Mouse (Mus musculus) lung, embryonic 15.5 days (tissue): ENCODE data around the gene Ttc28. TPM values are rescaled to one million over a fixed set of nuclear protein-coding genes. Genes with fewer than 3 reads are reported as not detected.

Experiments
- ATAC-seq: fragments of 200-750 bp; cut with Nextera tagmentation; 2 replicates; pipeline ENCODE4 v1.8.0; 2017; ENCODE audit warnings: moderate number of reproducible peaks, borderline replicate concordance; ENCODE audit not compliant: low FRiP score, low TSS enrichment; ENCODE audit errors: extremely low read depth
- H3K27ac ChIP-seq: fragments of 300-500 bp; sonication (generic); 2 replicates; pipeline ENCODE4 v1.5.1; 2015; ENCODE audit warnings: moderate library complexity, mild to moderate bottlenecking, inconsistent platforms
- H3K27me3 ChIP-seq: fragments of 300-500 bp; sonication (generic); 2 replicates; pipeline ENCODE4 v1.6.1; 2015; ENCODE audit warnings: inconsistent platforms
- H3K36me3 ChIP-seq: fragments of 300-500 bp; sonication (generic); 2 replicates; pipeline ENCODE4 v1.6.1; 2015; ENCODE audit warnings: inconsistent platforms
- H3K4me1 ChIP-seq: fragments of 300-500 bp; sonication (generic); 2 replicates; pipeline ENCODE4 v1.6.1; 2015; ENCODE audit warnings: inconsistent platforms
- H3K4me2 ChIP-seq: fragments of 300-500 bp; sonication (generic); 2 replicates; pipeline ENCODE4 v1.6.1; 2015; ENCODE audit warnings: inconsistent platforms, mild to moderate bottlenecking, moderate library complexity
- H3K4me3 ChIP-seq: fragments of 300-500 bp; sonication (generic); 2 replicates; pipeline ENCODE4 v1.5.1; 2015; ENCODE audit warnings: mild to moderate bottlenecking, inconsistent platforms
- H3K9ac ChIP-seq: fragments of 300-500 bp; sonication (generic); 2 replicates; pipeline ENCODE4 v1.6.1; 2015; ENCODE audit warnings: inconsistent platforms
- H3K9me3 ChIP-seq: fragments of 300-500 bp; sonication (generic); 2 replicates; pipeline ENCODE4 v1.6.1; 2016; ENCODE audit warnings: inconsistent platforms
- WGBS: fragments of 180-500 bp; shearing (Covaris S2); methylation state at CpG from one replicate; pipeline ENCODE4 v1.1.7; 2015; 5-methylcytosine and 5-hydroxymethylcytosine counted together
- polyA plus RNA-seq: library from polyadenylated mRNA; unstranded; fragments of >200 nt; fragmentation: Nextera tagmentation; extraction: Ambion mirVana; gene quantifications from 2 replicates; pipeline ENCODE4 v1.2.1, GENCODE M21; 2015

Gene Ttc28
- polyA plus RNA-seq, 1 experiment from 2014 or later: 9.9 TPM

- no peak overlapping the region for H3K9ac ChIP-seq
- no peaks in the 10 kb centered on the region for H3K27me3 ChIP-seq
- H3K9me3 ChIP-seq: no peaks in the 10 kb centered on the region
- no peak overlapping the region for H3K4me2 ChIP-seq
- no peak for ATAC-seq
- H3K4me3 ChIP-seq: no peak overlapping the region
- peaks cover 17% of the 10 kb centered on the region for H3K36me3 ChIP-seq
- no peak overlapping the region for H3K27ac ChIP-seq
- WGBS: 87% methylated on average over 3 of the region's 3 CpGs
- H3K4me1 ChIP-seq: no peaks in the 10 kb centered on the region
These were observed 11.0 kb downstream of the Ttc28 start for GRCm38 (mm10) chr5:110890561-110890960.

DNA sequence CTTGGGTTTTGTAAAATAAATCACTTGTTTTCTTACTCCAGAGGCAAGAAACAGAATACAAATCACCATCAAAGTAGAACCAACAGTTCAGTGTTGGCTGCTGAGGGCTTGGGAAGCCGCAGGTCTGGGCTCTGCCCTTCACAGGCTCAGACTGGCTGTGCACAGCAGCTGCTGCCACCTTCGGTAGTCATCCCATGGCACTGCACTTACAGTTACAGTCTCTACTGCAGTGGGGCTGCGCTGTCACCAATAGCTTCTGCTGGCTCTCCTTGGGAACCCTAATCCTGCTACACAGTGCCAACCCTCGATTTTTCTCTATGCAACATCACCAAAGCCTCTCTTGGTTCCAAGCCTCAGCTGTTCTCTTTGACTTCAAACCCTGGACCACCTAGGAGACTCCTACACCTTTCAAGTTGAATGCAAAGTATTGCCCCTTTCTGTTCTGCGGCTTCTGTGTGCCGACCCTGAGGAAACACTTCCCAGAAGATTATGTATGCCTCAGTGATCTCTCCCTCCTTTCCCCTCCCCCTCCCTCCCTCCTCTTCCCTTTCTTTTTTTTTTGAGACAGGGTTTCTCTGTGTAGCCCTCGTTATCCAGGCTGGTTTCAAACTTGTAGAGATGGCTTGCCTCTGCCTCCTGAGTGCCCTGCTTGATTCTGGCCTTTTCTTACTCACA is 17.6 kb downstream of the Ttc28 start:
- Histone ChIP-seq H3K27ac (no peak overlapping the region), H3K9ac (no peak overlapping the region), H3K4me2 (no peak overlapping the region), H3K36me3 (peaks cover 13% of the 10 kb centered on the region), H3K27me3 (no peaks in the 10 kb centered on the region), H3K4me3 (no peak overlapping the region), H3K4me1 (no peaks in the 10 kb centered on the region), H3K9me3 (no peaks in the 10 kb centered on the region)
- no peak for ATAC-seq
- WGBS: 60% methylated on average over 7 of the region's 7 CpGs

- ATAC-seq: no peak
- Histone ChIP-seq H3K4me3 (no peak overlapping the region), H3K27ac (no peak overlapping the region), H3K4me2 (no peak overlapping the region), H3K27me3 (no peaks in the 10 kb centered on the region), H3K36me3 (peaks cover 13% of the 10 kb centered on the region), H3K9me3 (no peaks in the 10 kb centered on the region), H3K4me1 (no peaks in the 10 kb centered on the region), H3K9ac (no peak overlapping the region)
- WGBS: 68% methylated on average over 7 of the region's 7 CpGs
These were observed 18.6 kb downstream of the Ttc28 start for GRCm38 (mm10) chr5:110898169-110898568.

GRCm38 (mm10) chr5:110898785-110899184 is 19.2 kb downstream of the Ttc28 start:
- ATAC-seq: no peak
- Histone ChIP-seq H3K4me2 (no peak overlapping the region), H3K27me3 (no peaks in the 10 kb centered on the region), H3K4me3 (no peak overlapping the region), H3K9ac (no peak overlapping the region), H3K36me3 (peaks cover 11% of the 10 kb centered on the region), H3K4me1 (no peaks in the 10 kb centered on the region), H3K9me3 (no peaks in the 10 kb centered on the region), H3K27ac (no peak overlapping the region)
- WGBS: 88% methylated on average over 4 of the region's 4 CpGs

GRCm38 (mm10) chr5:110900331-110900730 is 20.7 kb downstream of the Ttc28 start:
- no peaks in the 10 kb centered on the region for H3K4me1 ChIP-seq
- H3K27me3 ChIP-seq: no peaks in the 10 kb centered on the region
- H3K4me2 ChIP-seq: no peak overlapping the region
- 0 out of 2 replicates have a peak, but pooled peaks cover 1% of the 10 kb centered on the region for H3K36me3 ChIP-seq
- no peak for ATAC-seq
- H3K27ac ChIP-seq: no peak overlapping the region
- no peak overlapping the region for H3K4me3 ChIP-seq
- H3K9me3 ChIP-seq: no peaks in the 10 kb centered on the region
- H3K9ac ChIP-seq: no peak overlapping the region

DNA sequence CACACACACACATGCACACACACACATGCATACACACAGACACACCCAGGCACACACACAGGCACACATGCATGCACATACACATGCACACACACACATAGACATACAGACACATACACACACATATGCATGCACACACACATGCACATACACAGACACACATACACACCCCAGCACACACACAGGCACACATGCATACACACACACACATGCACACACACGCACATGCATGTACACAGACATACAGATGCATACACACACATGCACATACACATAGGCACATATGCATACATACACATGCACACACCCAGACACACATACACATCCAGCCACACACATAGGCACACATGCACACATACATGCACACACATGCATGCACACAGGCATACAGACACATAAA is 27.1 kb downstream of the Ttc28 start:
- Histone ChIP-seq H3K27me3 (no peaks in the 10 kb centered on the region), H3K4me2 (no peak overlapping the region), H3K9me3 (no peaks in the 10 kb centered on the region), H3K9ac (no peak overlapping the region), H3K27ac (no peak overlapping the region), H3K4me3 (no peak overlapping the region), H3K4me1 (peaks cover 5% of the 10 kb centered on the region; the same call in 1 of the 2 replicates), H3K36me3 (no peaks in the 10 kb centered on the region)
- 100% methylated on average over 1 of the region's 1 CpGs for WGBS
- ATAC-seq: no peak

- ATAC-seq: no peak
- Histone ChIP-seq H3K36me3 (no peaks in the 10 kb centered on the region), H3K27me3 (no peaks in the 10 kb centered on the region), H3K9me3 (no peaks in the 10 kb centered on the region), H3K27ac (no peak overlapping the region), H3K4me2 (no peak overlapping the region), H3K4me3 (no peak overlapping the region), H3K4me1 (peaks cover 7% of the 10 kb centered on the region; the same call in 1 of the 2 replicates), H3K9ac (no peak overlapping the region)
These were observed 29.3 kb downstream of the Ttc28 start for GRCm38 (mm10) chr5:110908879-110909278.

GRCm38 (mm10) chr5:110909955-110910589 is 30.5 kb downstream of the Ttc28 start:
- Histone ChIP-seq H3K4me2 (no peak overlapping the region), H3K9ac (no peak overlapping the region), H3K27ac (no peak overlapping the region), H3K27me3 (no peaks in the 10 kb centered on the region), H3K4me3 (no peak overlapping the region), H3K9me3 (no peaks in the 10 kb centered on the region), H3K36me3 (no peaks in the 10 kb centered on the region), H3K4me1 (peaks cover 7% of the 10 kb centered on the region; the same call in 1 of the 2 replicates)
- WGBS: 85% methylated on average over 4 of the region's 4 CpGs
- ATAC-seq: no peak

- H3K4me1 ChIP-seq: peaks cover 7% of the 10 kb centered on the region; the same call in 1 of the 2 replicates
- no peaks in the 10 kb centered on the region for H3K36me3 ChIP-seq
- ATAC-seq: no peak
- H3K27ac ChIP-seq: no peak overlapping the region
- no peak overlapping the region for H3K4me3 ChIP-seq
- 89% methylated on average over 11 of the region's 11 CpGs for WGBS
- no peaks in the 10 kb centered on the region for H3K27me3 ChIP-seq
- no peak overlapping the region for H3K4me2 ChIP-seq
- H3K9me3 ChIP-seq: no peaks in the 10 kb centered on the region
- no peak overlapping the region for H3K9ac ChIP-seq
These were observed 35.3 kb downstream of the Ttc28 start for GRCm38 (mm10) chr5:110914859-110915258.

DNA sequence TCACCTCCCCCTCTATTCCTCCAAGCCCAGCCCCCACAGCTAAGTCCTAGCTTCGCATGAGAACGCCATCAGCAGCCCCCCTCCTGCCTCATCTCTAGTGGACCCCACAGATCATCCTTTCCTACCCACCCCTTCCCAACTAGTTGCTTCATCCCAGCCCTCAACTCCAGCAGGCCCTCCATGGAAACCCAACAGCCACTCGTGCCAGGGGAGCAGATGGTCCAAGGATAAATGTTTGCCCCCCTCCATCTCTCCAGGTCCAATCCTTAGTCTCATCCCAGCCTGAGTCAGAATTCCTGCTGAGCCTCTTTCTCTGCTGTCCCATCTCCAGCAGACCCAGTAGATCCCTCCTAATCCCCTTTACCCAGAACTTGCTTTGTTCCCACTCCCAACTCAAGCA is 36.6 kb downstream of the Ttc28 start:
- peaks cover 7% of the 10 kb centered on the region; the same call in 1 of the 2 replicates for H3K4me1 ChIP-seq
- no peak overlapping the region for H3K9ac ChIP-seq
- H3K36me3 ChIP-seq: no peaks in the 10 kb centered on the region
- H3K4me3 ChIP-seq: no peak overlapping the region
- no peak for ATAC-seq
- no peaks in the 10 kb centered on the region for H3K9me3 ChIP-seq
- WGBS: 91% methylated on average over 3 of the region's 3 CpGs
- no peak overlapping the region for H3K27ac ChIP-seq
- no peak overlapping the region for H3K4me2 ChIP-seq
- H3K27me3 ChIP-seq: no peaks in the 10 kb centered on the region

- Histone ChIP-seq H3K4me2 (no peak overlapping the region), H3K9ac (no peak overlapping the region), H3K27ac (no peak overlapping the region), H3K27me3 (no peaks in the 10 kb centered on the region), H3K9me3 (no peaks in the 10 kb centered on the region), H3K36me3 (no peaks in the 10 kb centered on the region), H3K4me1 (no peaks in the 10 kb centered on the region), H3K4me3 (no peak overlapping the region)
- no peak for ATAC-seq
- whole genome bisulfite sequencing: 73% methylated on average over 4 of the region's 4 CpGs
These were observed 39.9 kb downstream of the Ttc28 start for GRCm38 (mm10) chr5:110919541-110919940.

DNA sequence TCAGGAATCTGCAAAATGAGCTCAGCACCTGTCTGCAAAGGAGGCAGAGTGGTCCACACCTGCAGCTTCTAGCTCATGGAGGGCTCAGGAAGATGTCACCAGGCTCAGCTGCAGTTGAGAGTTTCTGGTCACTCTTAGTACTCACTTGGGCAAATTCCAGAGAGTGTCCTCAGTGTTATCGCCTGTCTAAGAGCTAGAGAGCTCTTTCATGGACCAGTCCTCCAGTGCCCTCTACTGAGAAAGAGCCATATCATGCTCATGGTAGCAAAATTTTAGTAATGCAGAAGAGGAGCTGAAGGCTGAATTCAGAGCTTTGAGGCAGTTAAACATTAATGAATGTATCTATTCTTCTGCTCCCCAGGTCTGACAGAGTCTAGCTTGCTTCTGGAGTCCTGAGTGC is 43.7 kb downstream of the Ttc28 start:
- ATAC-seq: no peak

More for the DNA sequence above, 43.7 kb downstream of the Ttc28 start:
- no peaks in the 10 kb centered on the region for H3K4me1 ChIP-seq
- no peak overlapping the region for H3K9ac ChIP-seq
- no peaks in the 10 kb centered on the region for H3K27me3 ChIP-seq
- no peaks in the 10 kb centered on the region for H3K36me3 ChIP-seq
- no peak overlapping the region for H3K4me2 ChIP-seq
- no peak overlapping the region for H3K4me3 ChIP-seq
- 12% methylated on average over 1 of the region's 1 CpGs for WGBS
- H3K9me3 ChIP-seq: no peaks in the 10 kb centered on the region
- no peak overlapping the region for H3K27ac ChIP-seq
